Mouse (Mus musculus): Measurements from ENCODE around the gene Fibp. TPM values are rescaled to one million over a fixed set of nuclear protein-coding genes. Genes with fewer than 3 reads are reported as not detected.

Gene Fibp
- polyA plus RNA-seq, 2 experiments, result 113 to 139 TPM

DNA sequence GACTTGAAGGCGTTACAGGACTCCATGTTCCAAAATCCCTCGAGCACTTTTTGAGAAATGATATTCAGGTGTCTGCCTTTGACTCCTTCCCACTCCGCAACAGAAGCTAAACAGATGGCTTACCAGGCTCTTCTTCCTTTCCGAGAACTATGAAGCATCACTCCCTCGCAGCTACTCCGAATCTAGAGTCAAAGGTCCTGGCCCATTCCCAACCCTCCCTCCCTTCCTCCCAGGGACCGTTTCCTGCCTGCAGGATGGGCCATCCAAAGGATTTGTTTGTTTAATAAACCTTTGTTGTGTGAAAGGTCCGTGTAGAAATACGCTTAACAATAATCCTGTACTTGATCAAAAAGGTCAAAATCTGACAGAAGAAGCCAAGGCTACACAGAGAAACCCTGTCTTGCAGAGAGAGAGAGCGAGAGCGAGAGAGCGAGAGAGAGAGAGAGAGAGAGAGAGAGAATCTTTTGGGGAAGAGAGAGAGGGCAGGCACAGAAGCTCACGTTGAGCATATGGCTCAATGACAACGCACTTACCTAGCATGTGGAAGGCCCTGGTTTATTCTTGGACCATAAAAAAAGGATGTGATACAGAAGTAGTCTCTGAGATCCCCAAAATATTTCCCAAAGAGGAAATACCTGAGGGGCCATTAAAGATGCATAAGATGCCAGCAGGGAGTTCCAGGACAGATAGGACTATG is 2.5 kb upstream of the Fibp start, which contains the start of gene Ccdc85b:
TSS of gene Ccdc85b (minus strand) at position 149 of the 697 bp plus-strand sequence.
- WGBS, result 18% methylated on average over 14 of the region's 14 CpGs
- H3K36me3 ChIP-seq (ENCODE audit: control insufficient read depth, insufficient read depth, low read length), result peaks cover 23% of the 10 kb centered on the region
- no peak for TF ChIP-seq POLR2A (IDR thresholded peaks at IDR 0.05; ENCODE audit: borderline replicate concordance, extremely low read depth, insufficient read depth, insufficient read length)
- no peaks in the 10 kb centered on the region for H3K27me3 ChIP-seq (ENCODE audit: control insufficient read depth, insufficient read depth, low read length)
- no peaks in the 10 kb centered on the region for H3K9me3 ChIP-seq (ENCODE audit: control insufficient read depth, low read length)
- peak within 1 kb of the TSS; percentile 70 for H3K27ac ChIP-seq (replicated peaks; ENCODE audit: low read depth, low read length)
- peak within 1 kb of the TSS; percentile 98 for H3K4me2 ChIP-seq (replicated peaks; ENCODE audit: low read depth, low read length, severe bottlenecking)
- H3K4me1 ChIP-seq (ENCODE audit: control insufficient read depth, insufficient read depth, low read length), result peaks cover 26% of the 10 kb centered on the region
- ATAC-seq (ENCODE audit: low FRiP score, low read depth) (no peak), DNase-seq (ENCODE audit: low spot score) (no peak)
- peak within 1 kb of the TSS; percentile 60 for H3K9ac ChIP-seq (ENCODE audit: low read depth, low read length, severe bottlenecking)
- H3K4me3 ChIP-seq (replicated peaks; ENCODE audit: low read length), result peak within 1 kb of the TSS; percentile 62

DNA sequence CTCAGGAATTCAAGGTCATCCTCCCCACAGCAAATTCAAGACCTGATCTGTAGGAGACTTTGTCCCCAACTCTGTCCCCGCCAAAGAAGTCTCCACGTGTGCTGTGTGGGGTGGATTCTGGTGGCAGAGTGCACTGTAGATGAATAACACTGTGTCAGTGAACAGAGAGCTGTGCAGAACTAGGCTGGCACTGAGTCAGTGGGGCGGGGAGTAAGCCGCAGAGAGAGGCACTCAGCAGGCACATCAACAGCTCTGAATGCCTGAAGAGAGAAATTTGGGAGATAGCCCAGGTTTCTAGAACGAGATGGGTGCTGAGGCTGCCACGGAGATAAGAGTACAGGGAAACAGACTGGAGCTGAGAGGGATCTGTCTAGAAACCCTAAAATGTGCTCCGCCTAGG is 1.4 kb upstream of the Fibp start:
- Histone ChIP-seq H3K36me3 (ENCODE audit: control insufficient read depth, insufficient read depth, low read length) (peaks cover 28% of the 10 kb centered on the region), H3K4me1 (ENCODE audit: control insufficient read depth, insufficient read depth, low read length) (peaks cover 26% of the 10 kb centered on the region), H3K27ac (replicated peaks; ENCODE audit: low read depth, low read length) (no peak overlapping the region), H3K4me3 (replicated peaks; ENCODE audit: low read length) (no peak overlapping the region), H3K9ac (ENCODE audit: low read depth, low read length, severe bottlenecking) (no peak overlapping the region), H3K27me3 (ENCODE audit: control insufficient read depth, insufficient read depth, low read length) (no peaks in the 10 kb centered on the region), H3K9me3 (ENCODE audit: control insufficient read depth, low read length) (no peaks in the 10 kb centered on the region), H3K4me2 (replicated peaks; ENCODE audit: low read depth, low read length, severe bottlenecking) (no peak overlapping the region)
- WGBS, result 74% methylated on average over 7 of the region's 7 CpGs
- no peak for TF ChIP-seq POLR2A (IDR thresholded peaks at IDR 0.05; ENCODE audit: borderline replicate concordance, extremely low read depth, insufficient read depth, insufficient read length)
- ATAC-seq (ENCODE audit: low FRiP score, low read depth) (no peak), DNase-seq (ENCODE audit: low spot score) (no peak)

GRCm38 (mm10) chr19:5459896-5460295 is 519 bp upstream of the Fibp start:
- WGBS, result 18% methylated on average over 3 of the region's 3 CpGs
- peak overlapping the region; percentile 75 for H3K4me3 ChIP-seq (replicated peaks; ENCODE audit: low read length)
- peak overlapping the region; percentile 62 for H3K9ac ChIP-seq (ENCODE audit: low read depth, low read length, severe bottlenecking)
- peaks cover 26% of the 10 kb centered on the region for H3K4me1 ChIP-seq (ENCODE audit: control insufficient read depth, insufficient read depth, low read length)
- peak overlapping the region; percentile 93 for H3K4me2 ChIP-seq (replicated peaks; ENCODE audit: low read depth, low read length, severe bottlenecking)
- peaks cover 33% of the 10 kb centered on the region for H3K36me3 ChIP-seq (ENCODE audit: control insufficient read depth, insufficient read depth, low read length)
- DNase-seq (ENCODE audit: low spot score) (no peak), ATAC-seq (ENCODE audit: low FRiP score, low read depth) (no peak)
- H3K27ac ChIP-seq (replicated peaks; ENCODE audit: low read depth, low read length), result no peak overlapping the region
- H3K27me3 ChIP-seq (ENCODE audit: control insufficient read depth, insufficient read depth, low read length), result no peaks in the 10 kb centered on the region
- TF ChIP-seq POLR2A (IDR thresholded peaks at IDR 0.05; ENCODE audit: borderline replicate concordance, extremely low read depth, insufficient read depth, insufficient read length), result no peak
- no peaks in the 10 kb centered on the region for H3K9me3 ChIP-seq (ENCODE audit: control insufficient read depth, low read length)

DNA sequence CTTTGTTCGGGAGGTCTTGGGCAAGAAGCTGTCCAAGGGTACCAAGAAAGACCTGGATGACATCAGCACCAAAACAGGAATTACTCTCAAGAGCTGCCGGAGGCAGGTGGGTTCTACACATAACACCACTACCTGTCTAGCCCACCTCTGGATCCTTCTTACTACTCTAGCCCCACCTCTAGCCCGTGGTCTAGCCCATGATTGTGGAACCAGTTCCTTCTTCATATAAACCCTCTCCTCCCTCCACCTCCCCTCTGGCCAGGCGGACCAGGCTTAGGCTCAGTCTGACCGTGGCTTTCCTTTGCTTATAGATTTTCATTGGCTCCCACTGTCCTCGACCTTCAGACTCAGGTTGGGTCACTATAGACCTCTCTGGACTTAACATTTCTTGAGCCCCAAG is 996 bp downstream of the Fibp start:
- WGBS, result 91% methylated on average over 6 of the region's 6 CpGs
- Histone ChIP-seq H3K27me3 (ENCODE audit: control insufficient read depth, insufficient read depth, low read length) (no peaks in the 10 kb centered on the region), H3K9ac (ENCODE audit: low read depth, low read length, severe bottlenecking) (peak overlapping the region; percentile 62), H3K36me3 (ENCODE audit: control insufficient read depth, insufficient read depth, low read length) (peaks cover 48% of the 10 kb centered on the region), H3K27ac (replicated peaks; ENCODE audit: low read depth, low read length) (no peak overlapping the region), H3K4me3 (replicated peaks; ENCODE audit: low read length) (peak overlapping the region; percentile 75), H3K4me2 (replicated peaks; ENCODE audit: low read depth, low read length, severe bottlenecking) (peak overlapping the region; percentile 93), H3K9me3 (ENCODE audit: control insufficient read depth, low read length) (no peaks in the 10 kb centered on the region), H3K4me1 (ENCODE audit: control insufficient read depth, insufficient read depth, low read length) (peaks cover 17% of the 10 kb centered on the region)
- DNase-seq (ENCODE audit: low spot score) (no peak), ATAC-seq (ENCODE audit: low FRiP score, low read depth) (no peak)
- TF ChIP-seq POLR2A (IDR thresholded peaks at IDR 0.05; ENCODE audit: borderline replicate concordance, extremely low read depth, insufficient read depth, insufficient read length), result no peak

DNA sequence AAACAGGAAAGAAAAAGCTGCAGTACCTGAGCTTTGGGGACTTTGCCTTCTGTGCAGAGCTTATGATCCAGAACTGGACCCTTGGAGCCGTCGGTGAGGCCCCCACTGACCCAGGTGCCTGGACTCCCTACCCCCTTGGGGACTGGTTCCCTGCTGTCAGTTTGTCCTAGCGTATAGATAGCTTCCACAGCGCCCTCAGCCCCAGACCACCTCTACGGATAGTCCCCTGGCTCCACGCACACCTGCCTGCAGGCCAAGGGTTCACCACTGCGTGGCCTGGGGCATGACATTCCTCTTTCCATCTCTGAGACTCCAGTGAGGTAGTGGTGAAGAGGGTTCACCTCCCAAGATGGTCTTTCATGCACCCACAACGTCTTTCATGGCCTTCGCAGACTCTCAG is 2.8 kb downstream of the Fibp start:
- 88% methylated on average over 9 of the region's 9 CpGs for WGBS
- Histone ChIP-seq H3K27me3 (ENCODE audit: control insufficient read depth, insufficient read depth, low read length) (no peaks in the 10 kb centered on the region), H3K9ac (ENCODE audit: low read depth, low read length, severe bottlenecking) (no peak overlapping the region), H3K9me3 (ENCODE audit: control insufficient read depth, low read length) (no peaks in the 10 kb centered on the region), H3K27ac (replicated peaks; ENCODE audit: low read depth, low read length) (no peak overlapping the region), H3K36me3 (ENCODE audit: control insufficient read depth, insufficient read depth, low read length) (peaks cover 65% of the 10 kb centered on the region), H3K4me3 (replicated peaks; ENCODE audit: low read length) (no peak overlapping the region), H3K4me2 (replicated peaks; ENCODE audit: low read depth, low read length, severe bottlenecking) (no peak overlapping the region), H3K4me1 (ENCODE audit: control insufficient read depth, insufficient read depth, low read length) (peaks cover 12% of the 10 kb centered on the region)
- no peak for TF ChIP-seq POLR2A (IDR thresholded peaks at IDR 0.05; ENCODE audit: borderline replicate concordance, extremely low read depth, insufficient read depth, insufficient read length)
- ATAC-seq (ENCODE audit: low FRiP score, low read depth) (no peak), DNase-seq (ENCODE audit: low spot score) (no peak)
